Mouse (Mus musculus) urinary bladder, postnatal 4 days (tissue): ENCODE results near the gene Scand1.

Source experiments
- DNase-seq, 2 experiments: peaks; one replicate each; pipeline ENCODE4 v3.0.0; 2021 to 2022; ENCODE audit warnings: low spot score in 2 of 2

Scand1 gene

DNA sequence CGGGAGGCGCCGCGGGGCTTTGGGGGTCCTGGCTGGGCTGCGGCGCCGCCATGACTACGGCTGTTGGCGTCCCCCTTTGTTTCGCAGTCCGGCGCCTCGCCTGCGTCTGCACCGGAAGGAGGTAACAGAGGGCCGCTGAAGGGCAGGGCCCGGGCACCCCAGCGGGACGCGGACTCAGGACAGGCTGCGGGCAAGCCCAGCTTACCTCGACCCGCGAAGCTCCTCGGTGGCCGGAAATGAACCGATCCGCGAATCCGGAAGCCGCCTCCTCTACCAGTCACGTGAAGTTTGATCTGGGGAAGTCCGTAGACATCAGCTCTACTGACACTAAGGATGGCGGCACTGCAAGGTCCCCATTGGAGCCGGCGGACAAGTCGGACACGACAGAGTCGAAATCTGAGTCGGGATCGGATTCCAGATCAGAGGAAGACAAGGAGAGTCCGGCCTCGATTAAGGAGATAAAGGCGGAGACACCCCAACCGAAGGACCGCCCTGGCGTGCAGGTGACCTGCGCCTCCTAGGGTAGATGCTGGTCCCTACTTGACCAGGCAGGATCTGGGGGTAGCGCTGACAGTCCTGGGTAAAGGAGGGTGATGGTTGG, at the start of gene Scand1, which contains the start of gene Cnbd2:
Gene Scand1, minus strand, starts transcription at position 408 of the 601 bp plus-strand sequence.
Gene Cnbd2, plus strand, starts transcription at position 3 of the 601 bp plus-strand sequence.
- DNase-seq = peak; percentile 75 to 83

DNA sequence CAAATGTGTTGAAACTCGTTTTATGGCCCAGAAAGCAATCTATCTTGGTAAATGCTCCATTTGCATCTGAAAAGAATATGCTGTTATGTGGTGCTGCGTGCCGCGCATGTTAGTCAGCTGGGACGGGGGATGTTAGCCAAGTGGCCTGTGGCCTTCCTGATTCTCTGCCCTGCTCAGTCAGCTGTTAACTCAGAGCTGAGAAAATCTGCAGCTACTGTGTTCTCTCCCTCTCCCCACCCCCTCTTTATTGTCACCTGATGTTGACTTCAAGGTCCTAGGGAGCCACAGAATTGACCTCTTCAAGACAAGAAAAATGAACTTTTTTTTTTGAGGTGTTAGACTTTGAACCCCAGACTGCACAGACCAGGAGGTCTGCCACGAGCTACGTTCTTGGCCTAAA, 43.5 kb upstream of the Scand1 start:
- no peak for DNase-seq

DNA sequence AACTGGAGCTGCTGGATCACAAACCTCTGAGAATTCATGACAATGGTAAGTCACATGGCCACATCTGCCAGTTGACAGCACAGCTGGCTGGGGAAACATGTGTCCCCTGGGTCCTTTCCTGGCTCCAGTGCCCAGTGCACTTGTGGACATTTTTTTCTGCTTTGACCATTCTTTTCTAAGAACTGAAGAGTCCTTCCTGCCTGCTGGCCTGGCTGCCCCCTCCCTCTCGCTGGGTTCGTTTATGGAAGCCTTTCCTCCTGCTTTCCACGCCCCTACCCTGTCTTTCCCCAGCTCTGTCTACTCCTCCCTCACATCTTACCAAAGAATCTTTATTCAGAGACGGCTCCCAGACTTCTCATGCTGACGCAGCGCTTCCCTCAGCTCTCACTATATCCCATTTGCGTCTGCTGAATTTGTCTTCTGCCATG, 40.8 kb upstream of the Scand1 start:
- DNase-seq = no peak

DNA sequence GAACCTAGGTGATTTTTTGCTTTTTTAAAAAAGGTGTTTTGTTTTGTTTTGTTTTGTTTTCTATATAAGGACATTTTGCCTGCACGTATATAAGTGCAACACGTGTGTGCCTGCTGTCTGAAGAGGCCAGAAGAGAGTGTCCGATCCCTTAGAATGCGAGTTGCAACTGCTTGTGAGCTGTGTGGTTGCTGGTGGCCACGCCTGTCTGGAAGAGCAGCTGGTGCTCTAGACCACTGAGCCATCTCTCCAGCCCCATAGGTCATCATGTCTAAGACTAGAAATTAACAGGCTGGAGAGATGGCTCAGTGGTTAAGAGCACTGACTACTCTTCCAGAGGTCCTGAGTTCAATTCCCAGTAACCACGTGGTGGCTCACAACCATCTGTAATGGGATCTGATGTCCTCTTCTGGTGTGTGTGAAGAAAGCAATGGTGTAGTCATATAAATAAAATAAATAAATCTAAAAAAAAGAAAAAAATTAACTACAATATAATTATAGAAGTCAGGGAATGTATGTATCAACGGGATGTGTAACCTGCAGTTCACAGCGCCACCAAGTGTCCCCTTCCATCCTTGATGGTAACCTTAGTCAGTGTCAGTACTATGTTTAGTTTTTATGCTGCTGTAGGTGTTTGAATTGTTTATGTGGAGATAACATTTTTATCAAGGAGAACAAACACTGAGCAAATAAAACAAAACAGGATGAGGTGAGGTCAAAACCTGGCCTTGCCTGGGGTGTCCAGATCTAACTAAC, 40.1 kb upstream of the Scand1 start:
- no peak for DNase-seq

DNA sequence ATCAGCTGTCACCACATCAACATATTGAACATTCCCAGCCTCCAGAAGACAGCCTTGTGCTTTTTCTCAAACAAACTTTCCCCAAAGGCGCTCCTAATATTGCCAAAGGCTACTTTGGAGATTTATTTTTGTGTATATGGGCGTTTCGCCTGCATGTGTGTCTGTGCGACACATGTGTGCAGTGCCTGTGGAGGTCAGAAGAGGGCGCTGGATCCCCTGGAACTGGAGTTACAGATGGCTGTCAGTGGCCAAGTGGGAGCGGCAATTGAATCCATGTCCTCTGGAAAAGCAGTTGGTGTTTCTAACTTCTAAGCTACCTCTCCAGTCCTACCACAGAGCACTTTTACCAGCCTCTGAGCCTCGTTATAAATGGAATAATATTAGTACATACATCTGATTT, 38.7 kb upstream of the Scand1 start:
- DNase-seq = no peak

DNA sequence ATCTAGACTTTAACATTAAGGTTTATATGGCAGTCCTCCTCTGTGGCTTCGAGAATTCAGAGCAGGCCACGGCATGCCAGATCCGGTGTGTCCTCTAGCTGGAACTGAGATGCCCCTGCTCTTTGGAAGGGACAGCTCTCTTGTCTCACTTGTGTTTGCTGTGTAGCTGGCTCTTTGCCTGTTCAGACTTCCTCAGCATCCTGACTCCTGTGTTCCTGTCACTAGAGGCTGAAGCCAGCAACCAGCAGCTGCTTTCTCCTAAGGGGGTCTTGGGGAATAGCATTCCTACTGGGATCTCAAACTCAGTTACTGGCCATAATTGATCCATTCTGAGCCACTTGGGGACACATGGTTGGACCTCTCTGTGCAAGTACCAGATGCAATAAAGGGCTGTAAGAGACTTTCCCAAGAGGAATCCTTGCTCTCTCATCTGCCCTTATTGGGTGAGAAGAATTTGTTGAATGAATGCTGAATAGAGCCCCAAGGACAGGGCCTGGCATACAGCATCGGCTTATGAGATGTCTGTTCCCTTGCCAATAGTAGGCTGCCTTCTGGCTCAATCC, 36.9 kb upstream of the Scand1 start:
- no peak for DNase-seq

DNA sequence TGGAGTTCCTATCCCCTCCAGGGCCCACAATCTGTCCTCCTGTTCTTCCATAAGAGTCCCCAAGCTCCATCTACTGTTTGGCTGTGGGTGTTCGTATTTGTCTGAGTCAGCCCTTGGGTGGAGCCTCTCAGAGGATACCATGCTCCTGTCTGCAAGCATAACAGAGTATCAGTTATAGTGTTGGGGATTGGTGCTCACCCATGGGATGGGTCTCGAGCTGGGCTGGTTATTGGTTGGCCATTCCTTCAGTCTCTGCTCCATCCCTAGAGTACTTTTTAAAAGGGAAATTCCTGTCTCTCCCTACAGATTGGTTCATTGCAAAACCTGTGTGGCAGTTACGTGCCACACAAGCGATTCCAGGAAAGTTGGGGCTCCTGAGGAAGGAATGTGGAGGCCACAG, 36.3 kb upstream of the Scand1 start:
- no peak for DNase-seq

DNA sequence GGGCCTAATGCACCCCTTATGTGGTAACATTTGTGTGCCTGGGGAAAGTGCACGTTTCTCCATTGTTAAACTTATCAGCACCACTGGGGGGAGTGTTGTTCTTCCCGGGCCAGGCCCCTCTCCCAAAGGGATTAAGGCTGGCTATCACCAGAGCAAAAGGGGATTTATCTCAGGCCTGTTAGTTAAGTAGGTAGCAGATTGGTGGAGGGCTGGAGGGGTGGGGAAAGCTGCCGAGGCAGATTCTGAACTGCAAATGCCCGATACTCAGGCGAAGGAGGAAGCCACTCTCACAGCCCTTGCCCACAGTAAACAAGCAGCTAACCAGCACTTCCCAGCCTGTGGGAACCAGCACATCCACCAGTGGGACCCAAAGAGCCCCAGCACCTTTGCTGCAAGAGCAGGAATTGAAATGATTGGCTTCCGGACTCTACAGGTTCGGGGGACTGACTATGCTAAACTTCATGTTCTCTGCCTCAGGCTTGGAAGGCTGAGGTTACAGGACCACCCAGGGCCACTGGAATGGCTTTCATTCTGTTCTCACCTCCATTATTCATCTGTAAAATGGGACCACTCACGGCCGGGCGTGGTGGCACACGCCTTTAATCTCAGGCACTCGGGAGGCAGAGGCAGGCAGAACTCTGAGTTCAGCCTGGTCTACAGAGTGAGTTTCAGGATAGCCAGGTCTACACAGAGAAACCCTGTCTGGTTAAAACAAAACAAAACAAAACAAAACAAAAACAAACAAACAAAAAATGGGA, 32.5 kb upstream of the Scand1 start:
- no peak for DNase-seq

DNA sequence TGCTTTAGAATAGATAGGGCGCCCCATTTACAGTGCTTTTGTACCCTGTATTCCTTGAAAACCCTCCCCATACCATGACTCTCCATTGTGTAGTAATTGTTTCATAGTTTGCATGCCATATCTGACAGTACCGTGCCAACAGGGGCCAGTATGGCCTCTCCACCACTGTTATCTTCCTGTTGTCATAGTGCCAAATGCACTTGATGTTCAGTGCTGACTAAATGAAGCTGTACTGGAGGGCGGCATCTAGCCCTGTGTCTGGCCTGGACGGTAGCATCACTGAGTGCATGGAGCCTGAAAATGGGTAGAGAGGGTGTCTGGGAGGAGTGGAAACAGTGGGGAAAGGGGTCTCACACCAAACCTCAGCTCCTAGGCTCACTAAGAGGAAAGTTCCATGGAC, 27.6 kb upstream of the Scand1 start:
- no peak for DNase-seq

DNA sequence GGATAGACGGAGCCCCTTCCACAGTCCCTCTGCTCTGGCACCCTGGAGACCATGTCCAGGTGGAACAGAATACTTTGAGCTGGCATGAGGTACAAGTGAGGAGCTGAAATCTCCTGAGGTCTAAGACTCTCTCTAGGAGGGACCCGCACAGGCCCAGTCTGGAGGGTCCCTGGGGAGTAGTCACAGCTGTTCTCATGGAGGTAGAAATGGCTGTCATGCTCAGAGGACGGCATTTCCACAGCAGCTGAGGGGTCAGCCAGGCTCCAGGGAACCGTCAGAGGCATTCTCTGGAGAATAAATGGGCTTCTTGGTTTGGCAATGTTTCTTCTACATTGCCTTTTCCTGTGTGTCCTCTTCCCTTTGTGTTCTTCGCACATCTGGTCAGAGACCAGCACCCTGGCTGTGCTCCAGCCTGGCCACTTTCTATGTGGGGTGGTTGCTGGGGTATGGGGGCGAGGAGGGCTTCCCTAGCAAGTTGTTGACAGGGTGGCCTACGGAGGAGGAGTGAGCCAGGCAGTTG, 19.0 kb upstream of the Scand1 start:
- no peak for DNase-seq

DNA sequence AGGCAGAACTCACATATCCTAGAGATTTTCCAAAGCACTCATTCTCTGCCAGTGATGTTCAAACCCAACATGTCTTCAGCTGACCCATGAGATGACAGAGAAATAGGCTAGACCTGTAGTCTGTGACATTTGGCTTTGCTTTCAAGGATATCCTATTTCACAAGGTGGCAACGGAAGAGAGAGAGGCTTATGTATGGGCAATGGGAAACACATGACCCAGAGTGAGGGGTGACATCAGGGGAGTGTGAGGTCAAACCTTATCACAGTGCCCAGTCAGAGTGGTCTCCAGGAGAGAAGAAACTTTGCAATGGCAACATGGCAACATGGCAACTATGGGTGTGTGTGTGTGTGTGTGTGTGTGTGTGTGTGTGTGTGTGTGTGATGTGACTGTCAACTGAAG, 18.2 kb upstream of the Scand1 start:
- DNase-seq = no peak

DNA sequence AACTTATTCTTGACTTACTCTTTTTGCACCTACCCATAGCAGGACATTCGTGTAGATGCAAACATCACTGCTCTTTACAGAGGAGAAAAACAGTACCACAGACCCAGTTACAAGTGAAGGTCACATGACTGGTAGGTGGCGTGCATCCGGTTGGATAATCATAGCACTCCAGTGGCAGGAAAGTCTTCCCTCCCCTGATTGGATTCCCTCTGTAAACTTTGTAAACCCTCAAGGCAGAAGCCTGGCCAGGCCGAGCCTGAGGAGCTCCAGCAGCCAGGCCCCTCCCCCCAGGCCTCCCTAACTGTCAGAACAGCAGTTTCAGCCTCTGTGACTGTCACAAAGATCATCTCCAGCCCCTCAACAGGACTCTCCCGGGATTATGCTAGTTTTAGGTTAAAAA, 12.2 kb upstream of the Scand1 start:
- DNase-seq = no peak

DNA sequence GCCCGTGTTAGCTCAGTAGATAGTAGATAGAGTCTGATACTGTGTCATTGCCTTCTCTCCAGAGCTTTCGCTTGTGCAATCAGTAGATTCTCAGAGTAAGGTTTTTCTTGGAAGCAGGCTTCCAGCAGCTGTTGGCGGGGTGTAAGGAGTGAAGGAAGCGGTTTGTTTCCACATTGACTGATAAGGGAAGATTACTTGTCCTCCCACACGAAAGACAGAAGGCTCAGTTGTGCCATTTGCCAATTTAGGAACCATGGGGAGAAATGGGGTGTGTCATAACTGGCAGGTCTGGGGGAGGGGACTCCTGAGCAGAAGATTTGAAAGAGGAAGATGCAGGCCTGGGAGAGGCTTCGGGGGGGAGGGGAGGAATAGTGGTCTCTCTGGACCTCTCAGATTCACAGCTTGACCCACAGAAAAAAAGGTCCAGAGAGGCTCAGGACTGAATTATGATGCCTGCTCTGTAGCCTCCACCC, 11.6 kb upstream of the Scand1 start:
- DNase-seq = no peak

DNA sequence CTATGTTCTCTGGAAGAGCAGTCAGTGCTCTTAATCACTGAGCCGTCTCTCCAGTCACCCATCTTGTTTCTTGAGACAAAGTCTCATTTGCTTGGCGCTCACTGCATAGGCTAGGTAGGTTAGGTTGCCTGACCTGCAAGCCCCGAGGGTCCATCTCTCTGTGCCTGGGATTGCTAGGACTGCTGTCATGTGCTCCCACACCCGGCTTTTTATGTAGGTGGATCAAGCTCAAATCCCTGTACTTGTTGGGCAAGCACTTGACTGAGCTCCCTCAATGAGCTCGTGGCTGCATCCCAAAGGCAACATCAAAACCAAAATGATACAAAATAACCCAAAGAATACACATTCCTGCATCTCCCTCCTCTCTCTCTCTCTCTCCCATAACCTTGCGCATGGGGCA, 9.0 kb upstream of the Scand1 start:
- no peak for DNase-seq

DNA sequence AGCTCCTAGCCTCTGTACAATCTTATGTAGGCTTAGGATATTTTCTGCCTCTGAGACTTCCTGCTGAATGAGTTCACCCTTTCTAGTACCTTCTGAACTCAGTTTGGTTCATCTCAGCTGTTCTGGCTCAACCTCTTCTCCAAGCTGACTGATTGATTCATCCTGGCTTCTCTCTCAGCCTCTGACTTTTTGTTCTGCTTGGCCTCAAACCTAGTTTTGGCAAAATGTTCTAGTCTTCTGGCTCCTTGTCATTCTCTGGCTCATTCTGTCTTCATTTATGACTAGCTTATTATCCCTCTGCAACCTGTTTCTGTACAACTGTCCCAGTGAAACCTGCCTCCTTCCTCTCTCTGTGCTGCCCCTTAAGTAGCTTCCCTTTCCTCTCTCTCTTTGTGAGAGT, 6.0 kb upstream of the Scand1 start:
- DNase-seq = no peak

DNA sequence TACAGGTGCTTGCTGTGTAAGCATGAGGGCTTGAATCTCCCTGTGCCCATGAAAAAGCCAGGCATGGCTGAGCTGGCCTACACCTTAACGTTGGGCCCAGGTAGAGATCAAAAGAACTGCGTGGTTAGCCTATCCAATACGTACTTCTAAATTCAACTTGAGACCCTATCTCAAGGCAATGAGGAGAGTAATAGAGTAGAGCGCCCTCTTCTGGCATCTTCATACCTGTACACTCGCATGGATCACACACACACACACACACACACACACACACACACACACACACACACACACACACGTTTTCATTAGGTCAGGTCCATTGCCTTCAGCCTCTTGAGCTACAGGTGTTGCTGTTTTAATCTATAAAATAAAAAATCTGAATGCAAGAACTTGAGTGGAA, 2.3 kb upstream of the Scand1 start:
- DNase-seq = no peak

DNA sequence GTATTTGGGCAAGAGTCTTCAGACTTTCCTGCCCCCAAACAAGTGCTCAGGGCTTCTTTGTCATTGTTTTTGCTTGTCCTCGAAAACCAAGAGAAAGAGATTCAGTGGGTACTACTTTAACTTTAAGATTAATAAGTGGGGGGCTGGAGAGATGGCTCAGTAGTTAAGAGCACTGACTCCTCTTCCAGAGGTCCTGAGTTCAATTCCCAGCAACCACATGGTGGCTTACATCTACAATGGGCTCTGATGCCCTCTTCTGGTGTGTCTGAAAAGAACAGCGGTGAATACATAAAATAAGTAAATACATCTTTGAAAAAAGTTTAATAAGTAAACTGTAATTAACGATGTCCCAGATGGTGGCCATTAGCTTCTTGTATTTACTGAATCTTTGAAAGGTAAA, 649 bp upstream of the Scand1 start:
- no peak for DNase-seq

DNA sequence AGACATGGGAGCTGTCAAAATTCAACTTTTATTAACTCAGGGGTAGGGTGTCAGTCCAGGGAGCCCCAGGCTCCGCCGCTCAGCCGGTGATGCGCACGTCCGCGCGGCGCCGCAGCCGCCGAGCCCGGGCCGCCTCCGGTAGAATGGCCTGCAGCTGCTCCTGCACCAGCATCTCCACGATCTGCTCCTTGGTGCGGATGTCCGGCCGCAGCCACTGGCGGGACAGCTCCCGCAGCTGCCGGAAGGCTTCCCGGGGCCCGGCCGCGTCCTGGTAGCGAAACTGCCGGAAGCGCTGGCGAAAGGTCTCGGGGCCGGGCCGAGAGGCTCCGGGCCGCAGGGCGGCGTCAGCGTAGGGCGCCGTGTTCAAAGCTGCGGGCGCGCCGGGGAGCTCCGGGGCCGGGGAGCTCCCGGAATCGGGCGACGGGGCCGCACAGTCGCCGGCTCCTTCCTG, 638 bp downstream of the Scand1 start:
- DNase-seq = peak; percentile 46 to 65

DNA sequence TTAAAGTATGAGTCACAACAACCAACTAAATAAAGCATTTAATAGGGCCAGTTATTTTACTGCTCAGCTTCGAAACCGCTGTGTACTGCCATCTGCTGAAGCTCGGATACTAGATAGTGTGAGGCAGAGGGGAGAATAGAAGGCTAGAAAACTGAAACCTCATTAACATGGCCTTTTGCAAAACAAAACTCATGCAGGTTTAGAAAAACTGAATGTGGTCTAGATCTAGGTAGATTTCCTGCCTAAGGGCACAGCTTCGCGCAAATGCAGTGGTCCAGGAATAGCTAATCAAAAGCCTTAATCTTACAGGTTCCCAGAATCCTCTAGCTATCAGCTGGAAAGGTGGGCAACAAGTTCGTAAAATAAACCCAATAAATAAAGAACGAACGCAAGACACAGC, 1.1 kb downstream of the Scand1 start:
- no peak for DNase-seq

DNA sequence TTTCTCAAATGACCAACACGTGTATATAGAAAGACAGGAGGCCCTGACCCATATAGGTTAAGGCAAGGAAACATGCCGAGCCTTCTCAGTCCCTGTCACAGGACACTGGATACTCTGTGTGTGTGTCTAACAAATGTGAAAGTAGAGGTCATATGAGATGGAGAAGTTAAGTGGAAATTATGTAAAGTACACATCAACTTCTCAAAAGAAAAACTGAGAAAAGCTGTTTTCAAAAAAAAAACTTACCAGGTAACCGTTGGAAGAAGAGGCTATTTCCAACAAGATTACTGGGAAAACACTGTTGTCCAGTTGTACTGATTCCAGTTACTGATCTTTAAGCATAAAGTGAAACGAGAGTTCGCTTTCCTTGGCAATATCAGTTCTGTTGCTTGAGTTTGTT, 1.6 kb downstream of the Scand1 start:
- no peak for DNase-seq

DNA sequence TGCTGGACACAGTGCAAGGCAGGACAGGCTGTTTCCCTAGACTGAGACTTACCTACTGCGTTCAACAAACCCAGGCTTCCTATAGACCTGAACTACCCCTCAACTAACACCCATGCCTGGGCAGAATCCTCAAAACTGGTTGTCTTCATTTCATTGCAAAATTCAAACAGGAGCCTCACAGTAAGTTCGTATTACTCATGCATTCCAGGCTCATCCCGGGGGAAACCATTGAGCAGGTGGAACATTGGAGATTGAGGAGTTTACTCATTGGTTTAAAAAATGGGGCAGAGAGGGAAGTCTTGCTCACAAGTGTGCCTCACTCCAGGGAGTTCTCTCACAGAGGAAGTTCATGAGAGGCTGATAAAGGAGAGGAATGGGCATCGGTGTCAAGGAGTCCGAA, 2.0 kb downstream of the Scand1 start:
- DNase-seq = no peak

DNA sequence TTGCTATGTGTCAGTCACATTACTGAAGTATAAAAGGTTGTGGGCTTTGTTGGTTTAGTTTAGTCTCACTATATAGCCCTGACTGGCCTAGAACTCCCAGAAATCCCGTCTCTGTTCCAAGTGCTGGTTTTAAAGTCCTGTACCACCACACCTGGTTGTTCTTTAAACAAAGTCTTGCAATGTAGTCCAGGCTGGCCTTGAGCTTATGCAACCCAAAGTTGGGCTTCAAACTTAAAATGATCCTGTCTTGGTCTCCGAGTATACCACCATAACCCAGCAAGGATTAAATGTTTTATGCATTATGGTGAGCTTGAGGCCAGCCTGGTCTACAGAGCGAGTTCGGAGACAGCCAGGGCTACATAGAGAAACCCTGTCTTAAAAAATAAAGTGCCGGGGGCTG, 2.6 kb downstream of the Scand1 start:
- DNase-seq = no peak
